Mouse (Mus musculus) testis, adult 2 months (tissue): ENCODE measurements around the gene Lama2.

Source experiments
- CTCF ChIP-seq: fragments of 200-500 bp; IDR thresholded peaks from 2 replicates; pipeline ENCODE4 v1.5.1; 2012; ENCODE audit warnings: low read depth, mild to moderate bottlenecking, inconsistent platforms, low read length, moderate library complexity; ENCODE audit not compliant: control insufficient read depth, insufficient read depth, insufficient replicate concordance
- POLR2A ChIP-seq: fragments of 200-500 bp; IDR thresholded peaks from 2 replicates; pipeline ENCODE4 v1.6.1; 2012; ENCODE audit warnings: low read depth, mild to moderate bottlenecking, inconsistent platforms, low read length, moderate library complexity; ENCODE audit not compliant: control insufficient read depth

DNA sequence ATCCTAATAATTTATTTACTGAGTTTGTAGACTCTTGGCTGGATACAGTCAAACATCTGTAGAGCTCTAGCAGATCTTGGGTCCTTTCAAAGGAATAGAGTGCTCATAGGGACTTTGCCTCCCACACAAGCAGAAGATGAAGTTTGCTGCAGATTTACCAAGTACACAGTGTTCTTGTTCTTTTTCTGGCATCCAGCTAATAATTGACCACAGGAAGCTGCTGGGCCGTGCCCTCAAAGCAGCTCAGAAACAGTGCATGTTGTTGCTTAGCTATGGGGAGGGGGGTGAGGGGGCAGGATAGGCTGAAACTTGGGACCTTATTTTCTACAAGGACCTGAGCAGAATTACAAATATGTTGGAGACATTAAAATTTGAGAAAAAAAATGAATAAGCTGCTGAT is 232.0 kb downstream of the Lama2 start:
- TF ChIP-seq CTCF, result no peak
- no peak for TF ChIP-seq POLR2A
